Mouse (Mus musculus) neural tube, embryonic 15.5 days (tissue): ENCODE results near the gene Jup. TPM values are rescaled to one million over a fixed set of nuclear protein-coding genes. Genes with fewer than 3 reads are reported as not detected.
"Not testable (repeated sequence)": the region's sequence is repeated elsewhere in the genome, so short reads cannot be mapped to it uniquely, and the experiment has no call there.

Experiments
- ATAC-seq: fragments of 200-750 bp; cut with Nextera tagmentation; 2 replicates; pipeline ENCODE4 v1.8.0; 2017; ENCODE audit warnings: mild to moderate bottlenecking, moderate TSS enrichment, moderate library complexity; ENCODE audit not compliant: low FRiP score
- H3K27ac ChIP-seq: fragments of 300-500 bp; sonication (generic); replicated peaks from 2 replicates; pipeline ENCODE4 v1.5.1; 2015; ENCODE audit warnings: mild to moderate bottlenecking, inconsistent platforms
- H3K27me3 ChIP-seq: fragments of 300-500 bp; sonication (generic); replicated peaks from 2 replicates; pipeline ENCODE4 v1.6.1; 2015; ENCODE audit warnings: inconsistent platforms
- H3K36me3 ChIP-seq: fragments of 300-500 bp; sonication (generic); 2 replicates; pipeline ENCODE4 v1.6.1; 2015; ENCODE audit warnings: inconsistent platforms
- H3K4me1 ChIP-seq: fragments of 300-500 bp; sonication (generic); 2 replicates; pipeline ENCODE4 v1.6.1; 2015; ENCODE audit warnings: inconsistent platforms
- H3K4me2 ChIP-seq: fragments of 300-500 bp; sonication (generic); 2 replicates; pipeline ENCODE4 v1.6.1; 2015; ENCODE audit warnings: inconsistent platforms, mild to moderate bottlenecking, moderate library complexity
- H3K4me3 ChIP-seq: fragments of 300-500 bp; sonication (generic); replicated peaks from 2 replicates; pipeline ENCODE4 v1.5.1; 2015; ENCODE audit warnings: mild to moderate bottlenecking, inconsistent platforms
- H3K9ac ChIP-seq: fragments of 300-500 bp; sonication (generic); replicated peaks from 2 replicates; pipeline ENCODE4 v1.6.1; 2015; ENCODE audit warnings: mild to moderate bottlenecking, inconsistent platforms
- H3K9me3 ChIP-seq: fragments of 300-500 bp; sonication (generic); replicated peaks from 2 replicates; pipeline ENCODE4 v1.6.1; 2016; ENCODE audit warnings: inconsistent platforms
- WGBS: fragments of 180-500 bp; shearing (Covaris S2); methylation state at CpG from one replicate; pipeline ENCODE4 v1.1.7; 2015; ENCODE audit warnings: mixed read lengths; 5-methylcytosine and 5-hydroxymethylcytosine counted together
- polyA plus RNA-seq: library from polyadenylated mRNA; unstranded; fragments of >200 nt; fragmentation: Nextera tagmentation; extraction: Ambion mirVana; gene quantifications from 2 replicates; pipeline ENCODE4 v1.2.1, GENCODE M21; 2015

Jup gene
- polyA plus RNA-seq, 1 experiment from 2014 or later: 58.2 TPM

GRCm38 (mm10) chr11:100369145-100369544 lies 28.4 kb downstream of the Jup start:
- 67% methylated on average over 7 of the region's 7 CpGs for WGBS
- H3K9ac ChIP-seq: no peak overlapping the region
- H3K36me3 ChIP-seq: peaks cover 25% of the 10 kb centered on the region
- H3K27me3 ChIP-seq: no peaks in the 10 kb centered on the region
- no peak overlapping the region for H3K4me3 ChIP-seq
- H3K27ac ChIP-seq: no peak overlapping the region
- H3K9me3 ChIP-seq: no peaks in the 10 kb centered on the region
- no peaks in the 10 kb centered on the region for H3K4me1 ChIP-seq
- no peak for ATAC-seq
- no peak overlapping the region for H3K4me2 ChIP-seq

DNA sequence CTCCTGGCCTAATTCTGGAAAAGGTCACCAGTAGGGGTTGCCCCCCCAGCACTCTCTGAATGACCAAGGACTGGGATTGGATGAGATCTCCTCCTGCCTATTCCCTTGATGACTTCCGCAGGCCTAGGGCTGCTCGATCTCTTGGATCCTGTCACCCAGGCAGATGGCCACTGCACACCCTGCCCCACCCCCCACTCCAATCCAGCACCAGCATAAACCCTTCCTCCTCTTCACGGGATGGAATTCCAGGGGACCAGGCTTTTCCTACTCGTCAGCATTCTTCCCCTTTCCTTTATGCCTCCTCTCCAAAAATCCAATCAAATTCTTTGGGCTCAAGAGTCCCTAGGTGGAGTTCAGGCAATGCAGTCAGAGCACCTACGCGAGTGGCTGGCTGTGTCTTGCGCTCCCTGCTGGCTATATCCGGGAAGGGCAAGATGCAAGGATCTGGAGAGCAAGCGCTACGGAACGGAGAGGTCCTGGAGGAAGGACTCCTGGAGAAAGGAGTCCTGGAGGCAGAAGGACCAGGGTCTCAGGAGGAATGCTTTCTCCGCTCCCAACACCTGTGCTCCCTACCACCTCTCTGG lies 34.5 kb downstream of the Jup start:
- peak; percentile 29; the same call in 1 of the 2 replicates for ATAC-seq
- WGBS: 22% methylated on average over 12 of the region's 12 CpGs

DNA sequence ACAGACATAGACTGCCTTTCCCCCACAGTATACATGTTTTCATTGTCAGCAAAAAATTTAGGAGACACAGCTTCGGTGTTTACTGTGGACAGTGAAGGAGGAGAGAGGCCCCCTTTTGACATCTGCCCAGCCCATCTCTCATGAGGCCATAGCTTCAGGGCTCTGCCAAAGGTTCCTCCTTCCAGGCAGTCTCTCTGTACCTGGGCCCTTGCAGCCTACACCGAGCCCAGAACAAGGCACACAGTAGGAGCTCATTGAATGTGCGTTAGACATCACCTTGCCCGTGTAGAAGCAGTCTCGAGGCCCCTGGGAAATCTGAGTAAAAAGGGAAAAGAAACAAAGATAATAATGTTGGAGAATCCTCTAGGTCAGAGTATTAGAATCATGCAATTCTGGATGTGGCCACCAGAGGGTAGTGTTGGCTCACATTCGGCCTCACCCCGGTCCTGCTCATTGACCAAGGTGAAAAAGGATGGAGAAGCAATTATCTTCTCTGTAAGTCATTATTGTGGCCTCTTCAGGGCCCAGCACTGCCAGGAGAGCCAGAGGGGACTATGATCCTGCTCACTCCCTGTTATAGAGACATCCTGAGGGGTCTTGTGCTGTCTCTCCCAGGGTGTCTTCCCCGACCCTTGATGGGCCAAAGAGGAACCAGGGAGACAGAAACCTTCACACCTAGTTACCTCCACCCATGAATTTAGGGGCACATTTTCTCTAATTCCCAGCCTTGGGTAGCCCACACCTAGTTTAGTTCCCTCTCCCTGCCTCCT lies 35.2 kb downstream of the Jup start:
- Histone ChIP-seq H3K27ac (peak overlapping the region; percentile 30), H3K9me3 (no peaks in the 10 kb centered on the region), H3K4me2 (no peak overlapping the region), H3K36me3 (no peaks in the 10 kb centered on the region), H3K4me3 (no peak overlapping the region), H3K9ac (no peak overlapping the region), H3K4me1 (peaks cover 9% of the 10 kb centered on the region), H3K27me3 (peaks cover 18% of the 10 kb centered on the region; the same call in 1 of the 2 replicates)
- 13% methylated on average over 8 of the region's 8 CpGs for WGBS
- peak; percentile 51 for ATAC-seq

More for the DNA sequence above, 34.5 kb downstream of the Jup start:
- Histone ChIP-seq H3K4me3 (no peak overlapping the region), H3K4me2 (no peak overlapping the region), H3K9ac (no peak overlapping the region), H3K9me3 (no peaks in the 10 kb centered on the region), H3K27me3 (peaks cover 18% of the 10 kb centered on the region; the same call in 1 of the 2 replicates), H3K4me1 (peaks cover 9% of the 10 kb centered on the region), H3K36me3 (no peaks in the 10 kb centered on the region), H3K27ac (peak overlapping the region; percentile 30)

DNA sequence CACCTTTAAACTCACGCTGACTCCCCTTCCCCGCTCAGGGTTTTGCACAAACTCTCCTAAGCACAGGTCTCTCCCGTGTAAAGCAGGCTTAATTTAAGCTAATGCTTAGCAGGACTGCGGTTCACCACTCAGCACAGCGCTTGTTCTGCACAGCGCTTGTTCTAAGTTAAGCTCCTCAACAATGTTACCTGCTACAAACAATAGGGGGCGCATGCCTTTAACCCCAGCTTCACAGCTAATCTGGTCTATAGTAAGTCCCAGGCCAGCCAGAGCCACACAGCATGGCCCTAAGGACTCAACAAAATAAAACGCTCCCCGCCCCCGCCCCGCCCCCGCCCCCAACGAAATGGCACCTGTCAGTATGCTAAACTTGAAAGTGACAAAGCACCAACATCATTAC lies 36.5 kb downstream of the Jup start:
- not testable (repeated sequence) for ATAC-seq, H3K4me2 ChIP-seq, H3K27ac ChIP-seq, H3K9me3 ChIP-seq, H3K4me3 ChIP-seq, H3K4me1 ChIP-seq, H3K36me3 ChIP-seq, H3K9ac ChIP-seq
- no CpG with 5 or more reads among the region's 13 CpGs for WGBS
- H3K27me3 ChIP-seq: peaks cover 18% of the 10 kb centered on the region; the same call in 1 of the 2 replicates

DNA sequence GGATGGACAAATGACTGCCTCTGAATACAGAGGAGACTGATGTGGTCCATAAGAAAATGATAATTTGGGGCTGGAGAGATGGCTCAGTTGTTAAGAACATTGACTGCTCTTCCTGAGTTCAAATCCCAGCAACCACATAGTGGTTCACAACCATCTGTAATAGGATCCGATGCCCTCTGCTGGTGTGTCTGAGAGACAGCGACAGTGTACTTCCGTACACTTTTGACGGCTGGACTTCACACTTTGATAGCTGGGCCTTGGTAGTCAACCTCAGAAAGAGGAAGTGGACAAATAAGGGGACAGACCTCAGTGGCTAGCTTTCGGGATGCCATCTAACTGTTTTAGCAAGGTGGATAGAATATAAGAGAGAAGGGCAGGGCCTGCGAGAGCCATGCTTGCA lies 37.4 kb downstream of the Jup start:
- Histone ChIP-seq H3K9ac (no peak overlapping the region), H3K4me2 (no peak overlapping the region), H3K36me3 (no peaks in the 10 kb centered on the region), H3K27me3 (peaks cover 18% of the 10 kb centered on the region; the same call in 1 of the 2 replicates), H3K27ac (no peak overlapping the region), H3K4me1 (peaks cover 10% of the 10 kb centered on the region), H3K4me3 (no peak overlapping the region), H3K9me3 (no peaks in the 10 kb centered on the region)
- 85% methylated on average over 6 of the region's 6 CpGs for WGBS
- no peak for ATAC-seq

GRCm38 (mm10) chr11:100357408-100357807 lies 40.2 kb downstream of the Jup start:
- Histone ChIP-seq H3K4me2 (no peak overlapping the region), H3K4me3 (no peak overlapping the region), H3K9ac (no peak overlapping the region), H3K9me3 (no peaks in the 10 kb centered on the region), H3K4me1 (peaks cover 20% of the 10 kb centered on the region), H3K27me3 (peaks cover 18% of the 10 kb centered on the region; the same call in 1 of the 2 replicates), H3K27ac (no peak overlapping the region), H3K36me3 (no peaks in the 10 kb centered on the region)
- no peak for ATAC-seq
- 60% methylated on average over 5 of the region's 5 CpGs for WGBS

DNA sequence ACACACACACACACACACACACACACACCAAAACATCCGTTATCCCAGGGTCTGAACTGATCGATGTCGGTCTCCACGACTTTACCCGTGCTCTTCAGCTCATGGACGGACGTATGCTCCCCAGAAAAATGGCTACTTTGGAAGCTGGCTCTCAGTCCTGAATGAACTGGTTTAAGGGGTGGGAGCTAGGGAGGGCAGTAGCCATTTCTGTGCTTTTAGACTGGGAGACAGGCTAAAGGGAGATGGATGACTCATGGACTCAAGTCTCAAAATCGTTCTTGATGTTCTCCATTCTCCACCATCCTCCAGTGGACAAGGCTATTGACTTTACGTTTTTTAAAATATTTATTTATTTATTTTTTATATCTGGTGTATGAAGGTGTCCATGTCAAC lies 40.7 kb downstream of the Jup start:
- Histone ChIP-seq H3K9me3 (no peaks in the 10 kb centered on the region), H3K9ac (peak overlapping the region; percentile 72), H3K4me3 (peak overlapping the region; percentile 82), H3K36me3 (no peaks in the 10 kb centered on the region), H3K4me2 (peak overlapping the region; percentile 98), H3K27ac (peak overlapping the region; percentile 80), H3K4me1 (peaks cover 26% of the 10 kb centered on the region), H3K27me3 (peaks cover 18% of the 10 kb centered on the region; the same call in 1 of the 2 replicates)
- 13% methylated on average over 9 of the region's 9 CpGs for WGBS
- ATAC-seq: no peak

DNA sequence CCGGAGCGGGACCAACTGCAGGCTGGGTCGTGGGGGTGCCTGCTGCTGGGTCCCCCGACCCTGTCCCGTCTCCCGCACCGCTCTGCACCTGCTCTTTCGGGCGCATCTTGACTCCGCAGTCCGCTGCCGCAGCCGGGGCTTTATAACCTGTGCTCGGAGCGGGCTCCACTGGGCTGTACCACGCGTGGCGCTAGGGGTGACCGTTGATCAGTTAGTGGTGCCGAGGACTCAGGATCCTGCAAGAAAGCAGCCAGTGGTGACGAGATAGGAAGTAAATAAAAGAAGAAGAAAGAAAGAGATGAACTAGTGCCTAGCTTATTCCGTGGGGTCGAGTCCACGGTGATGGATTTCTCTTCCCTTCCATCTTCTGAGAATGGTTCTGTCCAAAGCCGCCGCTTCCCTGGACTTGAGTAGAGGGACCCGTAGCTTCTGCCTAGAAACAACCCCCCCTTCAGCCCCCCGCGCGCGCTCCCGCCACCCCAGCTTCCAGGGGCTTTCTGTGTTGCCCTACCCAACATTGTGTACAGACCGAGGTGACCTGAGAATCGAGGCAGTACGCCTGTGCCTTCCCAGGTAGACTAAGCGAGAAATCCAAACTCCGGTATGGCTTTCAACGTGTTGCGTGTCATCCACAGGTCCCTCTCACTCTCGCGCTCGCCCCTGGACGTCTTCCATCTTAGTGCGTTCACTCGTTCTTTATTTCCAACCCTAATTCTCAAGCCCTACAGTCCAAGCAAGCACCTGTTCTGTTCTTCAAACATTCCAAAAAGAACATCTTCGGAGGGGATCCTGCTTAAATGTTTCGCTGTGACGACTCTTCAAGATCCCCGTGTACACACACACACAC lies 41.4 kb downstream of the Jup start, which contains the start of gene Hap1:
TSS of gene Hap1 (minus strand) at position 157 of the 847 bp plus-strand sequence.
- 1% methylated on average over 49 of the region's 49 CpGs for WGBS
- Histone ChIP-seq H3K27ac (peak within 1 kb of the TSS; percentile 80), H3K4me2 (peak within 1 kb of the TSS; percentile 98), H3K27me3 (peaks cover 18% of the 10 kb centered on the region; the same call in 1 of the 2 replicates), H3K9me3 (no peaks in the 10 kb centered on the region), H3K4me3 (peak within 1 kb of the TSS; percentile 82), H3K4me1 (peaks cover 31% of the 10 kb centered on the region), H3K9ac (peak within 1 kb of the TSS; percentile 72), H3K36me3 (no peaks in the 10 kb centered on the region)
- ATAC-seq: peak; percentile 83

DNA sequence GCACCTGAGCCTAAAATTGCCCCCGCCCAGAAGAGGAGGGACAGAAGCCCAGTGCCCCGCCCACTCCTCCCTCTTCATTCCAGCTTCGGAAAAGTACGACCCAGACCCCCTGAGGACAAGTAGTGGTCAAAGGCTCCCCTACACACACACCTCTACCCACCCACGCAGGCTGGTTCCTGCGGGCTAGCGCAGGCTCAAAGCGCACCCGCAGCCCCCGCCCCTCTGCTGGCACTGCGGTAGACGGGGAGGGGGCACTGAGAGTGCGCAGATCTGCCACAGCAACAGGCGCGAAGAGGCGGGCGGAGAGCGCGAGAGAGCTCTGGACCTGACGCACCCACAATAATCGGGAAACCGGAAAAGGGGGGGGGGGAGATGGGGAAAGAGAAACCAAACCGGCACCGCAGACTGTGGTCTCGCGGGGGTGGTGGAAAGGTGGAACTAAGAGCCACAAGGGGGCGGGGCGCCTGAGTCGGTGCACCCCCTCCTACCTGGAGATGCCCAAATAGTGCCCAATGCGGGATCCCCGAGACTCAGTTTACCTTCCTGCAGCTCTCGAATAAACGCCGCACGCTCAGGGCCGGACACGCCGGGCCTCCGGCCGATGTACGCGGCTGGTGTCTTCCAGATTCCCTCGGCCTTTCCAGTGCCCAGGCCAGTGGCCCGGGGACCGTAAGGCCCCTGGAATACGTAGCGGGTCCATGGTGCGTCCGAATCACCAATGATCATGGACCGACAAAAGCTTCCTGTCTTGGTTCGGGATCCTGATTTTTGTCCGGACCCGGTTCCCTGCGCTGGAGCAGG lies 42.2 kb downstream of the Jup start:
- peaks cover 31% of the 10 kb centered on the region for H3K4me1 ChIP-seq
- H3K9me3 ChIP-seq: no peaks in the 10 kb centered on the region
- H3K4me2 ChIP-seq: peak overlapping the region; percentile 98
- peak overlapping the region; percentile 72 for H3K9ac ChIP-seq
- peak overlapping the region; percentile 82 for H3K4me3 ChIP-seq
- no peaks in the 10 kb centered on the region for H3K36me3 ChIP-seq
- H3K27ac ChIP-seq: peak overlapping the region; percentile 80
- peak; percentile 56 for ATAC-seq
- peaks cover 15% of the 10 kb centered on the region; the same call in 1 of the 2 replicates for H3K27me3 ChIP-seq
- under 1% methylated on average over 54 of the region's 54 CpGs for WGBS

DNA sequence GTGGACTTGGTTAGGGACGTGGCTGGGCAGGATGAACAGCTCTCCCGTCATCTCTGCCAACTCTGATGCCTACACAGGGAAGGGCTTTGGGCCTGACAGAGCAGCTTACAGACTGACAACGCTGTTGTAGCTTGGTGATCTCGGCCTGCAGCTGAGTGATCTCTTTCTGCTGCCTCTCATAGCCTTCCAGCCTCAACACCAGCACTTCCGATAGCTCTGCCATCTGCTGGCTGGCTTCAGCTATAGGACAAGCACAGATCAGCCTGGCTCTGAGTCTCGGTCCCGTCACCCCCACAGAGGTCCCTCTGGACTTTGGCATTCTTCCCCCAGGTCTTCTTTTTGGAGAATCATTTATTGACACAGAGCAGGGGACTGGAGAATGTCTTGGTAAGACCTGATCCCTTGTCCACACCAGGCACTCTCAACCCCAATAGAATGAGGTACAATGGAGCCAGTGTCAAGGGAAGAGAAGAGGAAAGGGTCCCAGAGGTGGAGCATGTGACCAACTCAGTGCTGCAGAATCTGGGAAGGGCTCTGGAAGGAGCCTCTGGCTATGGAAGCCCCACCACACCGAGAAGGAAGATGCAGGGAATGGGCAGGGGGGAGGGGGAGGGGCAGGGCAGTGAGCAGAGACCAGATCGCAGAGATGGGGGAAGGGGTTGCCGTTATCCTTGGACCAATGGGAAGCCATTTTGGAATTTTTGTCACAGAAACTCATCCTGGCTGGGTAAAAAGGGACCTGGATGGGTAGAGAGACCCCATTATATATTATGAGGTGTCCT lies 45.3 kb downstream of the Jup start:
- 34% methylated on average over 10 of the region's 10 CpGs for WGBS

More for the DNA sequence above, 45.3 kb downstream of the Jup start:
- Histone ChIP-seq H3K27me3 (no peaks in the 10 kb centered on the region; the same call in 1 of the 2 replicates), H3K4me2 (no peak overlapping the region), H3K27ac (peak overlapping the region; percentile 51; the same call in 1 of the 2 replicates), H3K9ac (peak overlapping the region; percentile 30; the same call in 1 of the 2 replicates), H3K4me1 (peaks cover 40% of the 10 kb centered on the region), H3K9me3 (no peaks in the 10 kb centered on the region), H3K36me3 (no peaks in the 10 kb centered on the region), H3K4me3 (no peak overlapping the region)
- no peak for ATAC-seq
